Mouse (Mus musculus): ENCODE measurements around the gene Sema3a. TPM values are rescaled to one million over a fixed set of nuclear protein-coding genes. Genes with fewer than 3 reads are reported as not detected.

Sema3a gene
- polyA plus RNA-seq, 1 experiment, result 7.2 TPM

DNA sequence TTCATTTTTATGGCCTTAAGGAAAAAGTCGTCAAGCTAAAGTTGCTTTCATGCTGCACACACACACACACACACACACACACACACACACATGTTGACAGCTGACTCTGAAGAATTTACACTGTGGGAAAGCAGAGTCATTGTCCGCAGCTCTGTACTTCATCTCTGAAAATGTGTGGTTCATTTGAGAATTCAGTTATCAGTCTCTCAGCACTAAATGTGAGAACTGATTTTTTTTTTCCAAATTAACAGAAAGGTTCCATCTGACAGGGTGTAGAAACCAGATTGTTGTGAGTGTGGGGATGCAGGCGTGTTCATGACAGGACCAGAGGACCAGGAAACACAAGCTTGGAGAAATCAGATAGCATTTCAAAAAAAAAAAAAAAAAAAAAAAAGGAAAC, 400.4 kb downstream of the Sema3a start:
- no peaks in the 10 kb centered on the region for H3K4me1 ChIP-seq (ENCODE audit: control insufficient read depth, insufficient read depth, low read length)
- no peaks in the 10 kb centered on the region for H3K27me3 ChIP-seq (ENCODE audit: control insufficient read depth, insufficient read depth, low read length)
- no peak overlapping the region for H3K4me3 ChIP-seq (replicated peaks; ENCODE audit: insufficient read depth, low read depth, low read length)
- no peak for DNase-seq
- no peak for TF ChIP-seq CTCF (IDR thresholded peaks at IDR 0.05; ENCODE audit: borderline replicate concordance, insufficient read depth, low read depth, low read length)
- TF ChIP-seq POLR2A (IDR thresholded peaks at IDR 0.05; ENCODE audit: borderline replicate concordance, insufficient read depth, low read length), result no peak
- no peak overlapping the region for H3K27ac ChIP-seq (ENCODE audit: insufficient read depth, low read length)
- WGBS, result 67% methylated on average over 3 of the region's 3 CpGs

DNA sequence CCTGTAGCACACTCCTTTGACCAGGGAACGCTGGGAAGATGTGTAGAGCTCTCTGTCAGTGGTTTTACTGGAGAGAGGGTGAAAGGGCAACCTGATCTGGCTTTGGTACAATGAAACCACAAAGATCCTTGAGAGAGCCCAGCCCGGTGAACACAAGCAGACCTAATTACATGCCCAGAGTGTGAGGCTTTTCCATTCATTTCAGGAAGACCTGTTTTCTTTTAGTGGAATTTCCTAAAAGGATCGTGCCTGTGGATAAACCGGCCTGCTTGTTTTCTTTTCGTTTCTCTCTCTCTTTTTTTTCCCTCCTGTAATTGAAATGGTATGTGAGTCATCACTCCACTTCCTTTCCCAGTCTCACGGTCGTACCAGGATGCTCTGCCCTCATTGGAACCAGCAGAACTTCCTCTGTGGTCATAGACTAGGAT, 401.8 kb downstream of the Sema3a start:
- H3K27me3 ChIP-seq (ENCODE audit: control insufficient read depth, insufficient read depth, low read length), result no peaks in the 10 kb centered on the region
- TF ChIP-seq POLR2A (IDR thresholded peaks at IDR 0.05; ENCODE audit: borderline replicate concordance, insufficient read depth, low read length) (no peak), CTCF (IDR thresholded peaks at IDR 0.05; ENCODE audit: borderline replicate concordance, insufficient read depth, low read depth, low read length) (no peak)

DNA sequence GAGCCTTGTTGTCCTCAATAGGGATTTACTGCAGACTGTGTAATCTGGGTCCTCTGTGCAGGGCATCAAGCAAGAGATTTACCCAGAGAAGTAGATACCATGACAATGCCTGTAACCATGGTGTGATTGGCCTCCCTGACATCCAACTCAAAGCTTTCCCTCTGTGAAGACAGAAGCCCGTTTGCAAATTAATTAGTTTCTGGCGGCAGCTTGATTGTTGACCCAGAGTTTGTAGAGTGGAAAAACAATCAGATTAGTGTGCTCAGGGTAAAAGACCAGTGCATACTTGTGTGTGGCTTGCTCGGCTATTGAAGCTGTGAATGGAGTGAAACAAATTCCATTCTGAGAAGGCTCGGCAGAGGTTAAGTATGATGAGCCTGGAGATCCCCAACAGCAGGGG, 404.0 kb downstream of the Sema3a start:
- WGBS, result 30% methylated on average over 4 of the region's 4 CpGs
- H3K27me3 ChIP-seq (ENCODE audit: control insufficient read depth, insufficient read depth, low read length), result no peaks in the 10 kb centered on the region
- TF ChIP-seq POLR2A (IDR thresholded peaks at IDR 0.05; ENCODE audit: borderline replicate concordance, insufficient read depth, low read length) (no peak), CTCF (IDR thresholded peaks at IDR 0.05; ENCODE audit: borderline replicate concordance, insufficient read depth, low read depth, low read length) (no peak)
- H3K27ac ChIP-seq (ENCODE audit: insufficient read depth, low read length), result no peak overlapping the region
- peak in 1 of 2 experiments; percentile 13 for DNase-seq
- no peak overlapping the region for H3K4me3 ChIP-seq (replicated peaks; ENCODE audit: insufficient read depth, low read depth, low read length)
- no peaks in the 10 kb centered on the region for H3K4me1 ChIP-seq (ENCODE audit: control insufficient read depth, insufficient read depth, low read length)

More for the DNA sequence above, 401.8 kb downstream of the Sema3a start:
- 43% methylated on average over 7 of the region's 7 CpGs for WGBS
- Histone ChIP-seq H3K27ac (ENCODE audit: insufficient read depth, low read length) (no peak overlapping the region), H3K4me1 (ENCODE audit: control insufficient read depth, insufficient read depth, low read length) (no peaks in the 10 kb centered on the region), H3K4me3 (replicated peaks; ENCODE audit: insufficient read depth, low read depth, low read length) (no peak overlapping the region)
- DNase-seq, result no peak

GRCm38 (mm10) chr5:13547472-13548209, 422.4 kb downstream of the Sema3a start:
- Histone ChIP-seq H3K4me1 (ENCODE audit: control insufficient read depth, insufficient read depth, low read length) (no peaks in the 10 kb centered on the region), H3K27me3 (ENCODE audit: control insufficient read depth, insufficient read depth, low read length) (no peaks in the 10 kb centered on the region), H3K27ac (ENCODE audit: insufficient read depth, low read length) (no peak overlapping the region), H3K4me3 (replicated peaks; ENCODE audit: insufficient read depth, low read depth, low read length) (no peak overlapping the region)
- TF ChIP-seq POLR2A (IDR thresholded peaks at IDR 0.05; ENCODE audit: borderline replicate concordance, insufficient read depth, low read length), result no peak
- TF ChIP-seq CTCF (IDR thresholded peaks at IDR 0.05; ENCODE audit: borderline replicate concordance, insufficient read depth, low read depth, low read length), result no peak
- WGBS, result 66% methylated on average over 2 of the region's 2 CpGs
- peak in 1 of 2 experiments; percentile 10 for DNase-seq

GRCm38 (mm10) chr5:13548210-13548554, 423.0 kb downstream of the Sema3a start:
- Histone ChIP-seq H3K4me1 (ENCODE audit: control insufficient read depth, insufficient read depth, low read length) (no peaks in the 10 kb centered on the region), H3K27ac (ENCODE audit: insufficient read depth, low read length) (no peak overlapping the region), H3K4me3 (replicated peaks; ENCODE audit: insufficient read depth, low read depth, low read length) (no peak overlapping the region), H3K27me3 (ENCODE audit: control insufficient read depth, insufficient read depth, low read length) (no peaks in the 10 kb centered on the region)
- 70% methylated on average over 1 of the region's 1 CpGs for WGBS
- TF ChIP-seq CTCF (IDR thresholded peaks at IDR 0.05; ENCODE audit: borderline replicate concordance, insufficient read depth, low read depth, low read length), result no peak
- TF ChIP-seq POLR2A (IDR thresholded peaks at IDR 0.05; ENCODE audit: borderline replicate concordance, insufficient read depth, low read length), result no peak
- DNase-seq, result no peak

GRCm38 (mm10) chr5:13549080-13549479, 423.9 kb downstream of the Sema3a start:
- 34% methylated on average over 5 of the region's 5 CpGs for WGBS
- no peak overlapping the region for H3K27ac ChIP-seq (ENCODE audit: insufficient read depth, low read length)
- TF ChIP-seq CTCF (IDR thresholded peaks at IDR 0.05; ENCODE audit: borderline replicate concordance, insufficient read depth, low read depth, low read length) (no peak), POLR2A (IDR thresholded peaks at IDR 0.05; ENCODE audit: borderline replicate concordance, insufficient read depth, low read length) (no peak)
- DNase-seq, result no peak
- H3K27me3 ChIP-seq (ENCODE audit: control insufficient read depth, insufficient read depth, low read length), result no peaks in the 10 kb centered on the region
- no peak overlapping the region for H3K4me3 ChIP-seq (replicated peaks; ENCODE audit: insufficient read depth, low read depth, low read length)
- H3K4me1 ChIP-seq (ENCODE audit: control insufficient read depth, insufficient read depth, low read length), result no peaks in the 10 kb centered on the region

DNA sequence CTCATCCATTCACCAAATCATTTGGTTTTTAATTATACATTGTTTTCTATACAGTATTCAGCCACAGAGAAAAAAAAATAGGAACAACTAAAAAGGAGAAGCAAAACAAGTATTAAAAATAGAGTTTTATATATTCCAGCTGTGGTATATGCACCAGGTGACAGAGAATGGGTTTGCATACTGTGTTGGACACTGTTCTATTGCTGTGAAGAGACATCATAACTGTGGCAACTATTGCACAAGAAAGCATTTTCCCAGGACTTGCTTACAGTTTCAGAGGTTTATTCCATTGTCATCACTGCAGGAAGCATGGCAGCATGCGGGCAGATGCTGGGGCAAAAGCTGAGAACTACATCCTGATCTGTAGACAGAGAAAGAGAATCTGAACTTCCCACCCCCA, 425.7 kb downstream of the Sema3a start:
- no peak overlapping the region for H3K27ac ChIP-seq (ENCODE audit: insufficient read depth, low read length)
- WGBS, result 100% methylated on average over 1 of the region's 1 CpGs
- no peaks in the 10 kb centered on the region for H3K4me1 ChIP-seq (ENCODE audit: control insufficient read depth, insufficient read depth, low read length)
- H3K27me3 ChIP-seq (ENCODE audit: control insufficient read depth, insufficient read depth, low read length), result no peaks in the 10 kb centered on the region
- DNase-seq, result no peak
- no peak overlapping the region for H3K4me3 ChIP-seq (replicated peaks; ENCODE audit: insufficient read depth, low read depth, low read length)
- TF ChIP-seq CTCF (IDR thresholded peaks at IDR 0.05; ENCODE audit: borderline replicate concordance, insufficient read depth, low read depth, low read length), result no peak
- no peak for TF ChIP-seq POLR2A (IDR thresholded peaks at IDR 0.05; ENCODE audit: borderline replicate concordance, insufficient read depth, low read length)

- H3K27ac ChIP-seq (ENCODE audit: insufficient read depth, low read length), result no peak overlapping the region
- no peak overlapping the region for H3K4me3 ChIP-seq (replicated peaks; ENCODE audit: insufficient read depth, low read depth, low read length)
- DNase-seq, result no peak
- H3K27me3 ChIP-seq (ENCODE audit: control insufficient read depth, insufficient read depth, low read length), result no peaks in the 10 kb centered on the region
- H3K4me1 ChIP-seq (ENCODE audit: control insufficient read depth, insufficient read depth, low read length), result no peaks in the 10 kb centered on the region
- TF ChIP-seq POLR2A (IDR thresholded peaks at IDR 0.05; ENCODE audit: borderline replicate concordance, insufficient read depth, low read length), result no peak
- no peak for TF ChIP-seq CTCF (IDR thresholded peaks at IDR 0.05; ENCODE audit: borderline replicate concordance, insufficient read depth, low read depth, low read length)
- WGBS, result 36% methylated on average over 4 of the region's 4 CpGs
These were observed 432.0 kb downstream of the Sema3a start for GRCm38 (mm10) chr5:13557257-13557656.

All from cerebellum, adult 2 months (tissue).